Mouse (Mus musculus) G1E (cell line): Measurements from ENCODE around the gene Wnt9a. TPM values are rescaled to one million over a fixed set of nuclear protein-coding genes. Genes with fewer than 3 reads are reported as not detected.

Experiments used
- ATAC-seq: 2 replicates; pipeline ENCODE4 v1.8.0; 2016; ENCODE audit warnings: mild to moderate bottlenecking; ENCODE audit not compliant: insufficient number of reproducible peaks, poor library complexity, low FRiP score, severe bottlenecking; ENCODE audit errors: extremely low read depth
- DNase-seq: peaks from one replicate; pipeline ENCODE4 v3.0.0; 2012; ENCODE audit warnings: low spot score
- H3K27me3 ChIP-seq: 2 replicates; pipeline ENCODE4 v1.6.1; 2012; ENCODE audit warnings: mild to moderate bottlenecking, low read length, inconsistent platforms; ENCODE audit not compliant: insufficient read depth
- H3K36me3 ChIP-seq: replicated peaks from 2 replicates; pipeline ENCODE3; 2012; ENCODE audit warnings: mild to moderate bottlenecking, inconsistent platforms
- H3K4me1 ChIP-seq: 2 replicates; pipeline ENCODE4 v1.6.1; 2012; ENCODE audit warnings: low read depth, low read length, inconsistent platforms, mixed read lengths; ENCODE audit not compliant: insufficient read depth
- H3K4me3 ChIP-seq: 2 replicates; pipeline ENCODE4 v1.5.1; 2012; ENCODE audit warnings: low read depth, mild to moderate bottlenecking, inconsistent platforms, low read length, moderate library complexity, mixed read lengths
- H3K9me3 ChIP-seq: replicated peaks from 2 replicates; pipeline ENCODE4 v1.6.1; 2012; ENCODE audit warnings: inconsistent platforms
- CTCF ChIP-seq: IDR thresholded peaks from 2 replicates; pipeline ENCODE4 v1.5.1; 2012; ENCODE audit warnings: low read depth, low read length, inconsistent platforms, mixed read lengths
- GATA1 ChIP-seq: IDR thresholded peaks from 2 replicates; pipeline ENCODE4 v1.6.1; 2012; ENCODE audit warnings: borderline replicate concordance, low read length, inconsistent platforms, mixed read lengths
- GATA2 ChIP-seq: IDR thresholded peaks from 2 replicates; pipeline ENCODE4 v1.6.1; 2012; ENCODE audit warnings: low read depth, low read length, inconsistent platforms, borderline replicate concordance
- POLR2AphosphoS5 ChIP-seq: IDR thresholded peaks from 2 replicates; pipeline ENCODE4 v1.6.1; 2012; ENCODE audit warnings: low read depth, low read length, inconsistent platforms; ENCODE audit not compliant: insufficient replicate concordance
- TAL1 ChIP-seq: conservative IDR thresholded peaks from 2 replicates; pipeline ENCODE4 v1.6.1; 2012; ENCODE audit warnings: low read depth, low read length, inconsistent platforms, mixed read lengths
- polyA plus RNA-seq: library from polyadenylated mRNA; stranded (reverse); fragments of >175 nt; gene quantifications from 2 replicates; pipeline ENCODE4 v1.2.3, GENCODE M21; 2012
- total RNA-seq, 2 experiments: library from RNA; stranded (forward) in 1 of 2; stranded (reverse) in 1 of 2; fragments of 200-1000 nt in 1 of 2; fragments of >200 nt in 1 of 2; fragmentation: Nextera tagmentation in 1 of 2; gene quantifications; 2 replicates each; pipeline ENCODE4 v1.2.3; 2014 to 2017

The Wnt9a gene
- total and polyA plus RNA-seq, 3 experiments = 0.05 TPM; not detected in 2

DNA sequence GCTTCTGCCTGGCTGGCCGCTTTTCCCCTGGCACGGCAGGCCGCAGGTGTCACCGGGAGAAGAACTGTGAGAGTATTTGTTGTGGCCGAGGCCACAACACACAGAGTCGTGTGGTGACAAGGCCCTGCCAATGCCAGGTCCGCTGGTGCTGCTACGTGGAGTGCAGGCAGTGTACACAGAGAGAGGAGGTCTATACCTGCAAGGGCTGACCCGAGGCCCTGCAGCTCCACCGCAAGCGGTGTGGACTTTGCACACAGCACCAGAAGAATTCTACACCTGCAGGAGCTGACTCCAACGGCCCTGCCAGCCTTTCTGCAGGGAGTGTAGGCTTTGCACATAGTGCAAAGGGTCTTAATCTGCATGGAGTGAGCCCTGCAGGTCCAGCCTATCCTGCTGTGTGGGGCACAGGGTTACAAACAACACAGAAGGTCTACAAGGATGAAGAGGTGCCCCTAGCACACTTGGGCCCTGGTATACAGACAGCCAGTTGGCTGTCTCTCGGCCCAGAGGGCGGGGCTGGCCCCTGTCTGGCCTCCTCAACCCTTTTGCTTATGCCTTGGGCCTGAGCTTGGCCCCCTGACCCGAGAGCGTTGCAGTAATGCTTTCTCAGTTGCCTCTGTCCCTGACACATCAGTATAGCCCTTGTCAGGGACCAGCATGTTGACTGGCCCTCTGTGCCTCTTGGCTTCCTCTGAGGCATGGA is 24.6 kb downstream of the Wnt9a start:
- TF ChIP-seq POLR2AphosphoS5 (no peak), CTCF (no peak), GATA2 (no peak), TAL1 (no peak), GATA1 (no peak)
- ATAC-seq = no peak
- Histone ChIP-seq H3K27me3 (peaks cover 28% of the 10 kb centered on the region), H3K4me1 (no peaks in the 10 kb centered on the region), H3K36me3 (no peaks in the 10 kb centered on the region), H3K9me3 (no peaks in the 10 kb centered on the region), H3K4me3 (no peak overlapping the region)
- no peak for DNase-seq

DNA sequence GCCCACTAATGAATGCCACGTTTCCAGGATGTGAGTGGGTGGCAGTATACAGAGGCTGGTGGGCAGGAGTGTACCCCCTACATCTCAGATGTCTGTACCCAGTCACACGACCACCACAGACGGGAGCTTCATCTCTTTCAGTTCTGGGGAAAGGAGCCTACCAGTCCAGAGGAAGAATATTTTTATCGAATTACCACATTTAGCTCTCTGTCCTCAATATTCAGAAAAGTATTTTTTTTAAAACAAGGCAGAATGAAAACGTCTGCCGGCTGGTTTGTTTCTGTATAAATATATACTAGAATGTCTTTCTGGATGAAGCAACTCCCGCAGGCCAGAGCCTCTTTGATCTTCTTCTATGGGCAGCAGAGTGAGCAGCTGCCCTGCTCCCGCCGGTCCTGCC is 26.2 kb downstream of the Wnt9a start:
- Histone ChIP-seq H3K36me3 (no peaks in the 10 kb centered on the region), H3K4me3 (no peak overlapping the region), H3K27me3 (peaks cover 24% of the 10 kb centered on the region), H3K4me1 (no peaks in the 10 kb centered on the region), H3K9me3 (no peaks in the 10 kb centered on the region)
- TF ChIP-seq GATA1 (no peak), CTCF (no peak), GATA2 (no peak), TAL1 (no peak), POLR2AphosphoS5 (no peak)
- DNase-seq (no peak), ATAC-seq (no peak)

GRCm38 (mm10) chr11:59335150-59335549 is 28.4 kb downstream of the Wnt9a start:
- DNase-seq = no peak
- no peaks in the 10 kb centered on the region for H3K4me1 ChIP-seq
- no peaks in the 10 kb centered on the region for H3K9me3 ChIP-seq
- ATAC-seq = no peak
- TF ChIP-seq POLR2AphosphoS5 (no peak), TAL1 (no peak), GATA1 (no peak)
- no peaks in the 10 kb centered on the region for H3K36me3 ChIP-seq
- H3K27me3 ChIP-seq = peaks cover 19% of the 10 kb centered on the region
- no peak overlapping the region for H3K4me3 ChIP-seq

- no peaks in the 10 kb centered on the region for H3K36me3 ChIP-seq
- no peak overlapping the region for H3K4me3 ChIP-seq
- no peak for TF ChIP-seq GATA2
- no peak for TF ChIP-seq GATA1
- TF ChIP-seq TAL1 = no peak
- TF ChIP-seq POLR2AphosphoS5 = no peak
- TF ChIP-seq CTCF = no peak
- peaks cover 19% of the 10 kb centered on the region for H3K27me3 ChIP-seq
- ATAC-seq (no peak), DNase-seq (no peak)
- H3K9me3 ChIP-seq = no peaks in the 10 kb centered on the region
- H3K4me1 ChIP-seq = no peaks in the 10 kb centered on the region
These were observed 29.2 kb downstream of the Wnt9a start for GRCm38 (mm10) chr11:59335942-59336341.

DNA sequence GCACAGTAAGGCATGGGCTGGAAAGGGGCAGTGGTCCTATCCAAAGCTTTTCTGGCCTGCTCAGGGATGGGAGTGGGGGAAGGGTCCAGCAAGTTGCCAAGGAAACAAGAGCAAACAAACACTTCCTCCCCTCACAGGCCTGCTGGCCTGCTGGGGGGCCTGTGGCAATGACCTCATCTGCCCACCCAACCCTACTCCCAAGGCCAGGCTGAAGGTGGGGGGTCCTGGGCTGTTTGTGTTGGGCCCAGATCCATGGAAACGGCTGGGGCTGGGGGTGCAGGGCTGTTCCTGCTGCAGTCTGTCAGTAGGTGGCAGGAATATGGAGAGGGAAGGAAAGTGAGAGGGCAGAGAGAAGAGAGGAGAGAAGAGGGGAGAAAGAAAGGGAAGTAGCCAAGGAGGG is 29.7 kb downstream of the Wnt9a start:
- ATAC-seq (no peak), DNase-seq (no peak)
- H3K4me3 ChIP-seq = no peak overlapping the region
- peaks cover 15% of the 10 kb centered on the region for H3K27me3 ChIP-seq
- TF ChIP-seq GATA2 (no peak), POLR2AphosphoS5 (no peak), GATA1 (no peak), CTCF (no peak), TAL1 (no peak)
- no peaks in the 10 kb centered on the region for H3K36me3 ChIP-seq
- no peaks in the 10 kb centered on the region for H3K9me3 ChIP-seq
- no peaks in the 10 kb centered on the region for H3K4me1 ChIP-seq

GRCm38 (mm10) chr11:59337955-59338735 is 31.4 kb downstream of the Wnt9a start:
- Histone ChIP-seq H3K27me3 (peaks cover 6% of the 10 kb centered on the region), H3K4me3 (no peak overlapping the region), H3K9me3 (no peaks in the 10 kb centered on the region), H3K36me3 (no peaks in the 10 kb centered on the region), H3K4me1 (no peaks in the 10 kb centered on the region)
- TF ChIP-seq TAL1 (no peak), GATA2 (no peak), POLR2AphosphoS5 (no peak), GATA1 (no peak), CTCF (no peak)
- ATAC-seq = no peak
- no peak for DNase-seq
